Mouse (Mus musculus): ENCODE measurements around the gene Pcsk2. TPM values are rescaled to one million over a fixed set of nuclear protein-coding genes. Genes with fewer than 3 reads are reported as not detected.

Gene Pcsk2
- polyA plus RNA-seq, 1 experiment from 2014 or later, result 0.05 TPM

DNA sequence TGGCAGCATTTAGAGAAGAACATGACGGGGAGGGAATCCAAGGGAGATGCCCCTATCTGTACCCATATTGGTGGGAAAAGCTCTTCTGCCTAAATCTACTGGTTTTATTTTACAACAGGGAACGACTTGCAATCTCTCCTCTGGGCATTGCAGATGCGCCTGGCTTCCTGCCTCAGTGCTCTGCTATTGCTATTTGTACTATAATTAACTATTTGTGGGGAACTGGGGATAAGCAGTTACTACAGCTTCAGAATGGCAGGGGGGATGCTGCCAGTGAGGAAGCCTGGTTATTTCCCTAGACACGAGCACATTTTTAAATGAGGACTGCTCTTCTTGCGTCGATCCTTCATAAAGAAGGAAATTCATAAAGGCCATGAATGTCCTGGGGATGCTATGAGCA is 39.4 kb downstream of the Pcsk2 start:
- Histone ChIP-seq H3K27me3 (replicated peaks) (no peaks in the 10 kb centered on the region), H3K4me2 (no peak overlapping the region), H3K36me3 (no peaks in the 10 kb centered on the region), H3K9me3 (no peaks in the 10 kb centered on the region), H3K9ac (no peak overlapping the region), H3K4me3 (no peak overlapping the region), H3K27ac (replicated peaks) (no peak overlapping the region), H3K4me1 (no peaks in the 10 kb centered on the region)
- WGBS, result 71% methylated on average over 6 of the region's 6 CpGs
- ATAC-seq (ENCODE audit: extremely low read depth, insufficient number of reproducible peaks, low FRiP score, low TSS enrichment), result no peak

DNA sequence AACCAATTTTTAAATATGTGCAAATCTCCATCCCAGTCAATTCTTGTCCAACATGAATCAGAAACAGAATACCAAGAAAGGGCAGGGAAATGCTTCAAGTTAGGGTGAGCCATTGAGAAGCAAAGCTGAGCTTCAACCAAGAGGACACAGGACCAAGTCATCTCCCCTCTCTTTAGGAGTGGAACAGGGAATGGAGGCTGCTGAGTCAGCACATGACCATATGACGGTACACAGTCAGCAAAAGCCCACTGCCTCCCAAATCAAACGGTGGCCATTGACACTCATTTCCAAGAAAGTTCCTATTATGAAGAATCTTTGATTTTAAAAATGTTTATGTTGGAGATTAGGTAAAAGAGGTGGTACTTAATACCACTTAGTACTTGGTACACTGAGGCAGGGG is 44.4 kb downstream of the Pcsk2 start:
- WGBS, result 80% methylated on average over 2 of the region's 2 CpGs
- Histone ChIP-seq H3K27ac (replicated peaks) (no peak overlapping the region), H3K36me3 (no peaks in the 10 kb centered on the region), H3K4me1 (no peaks in the 10 kb centered on the region), H3K27me3 (replicated peaks) (no peaks in the 10 kb centered on the region), H3K9me3 (no peaks in the 10 kb centered on the region), H3K4me3 (no peak overlapping the region), H3K4me2 (no peak overlapping the region), H3K9ac (no peak overlapping the region)
- ATAC-seq (ENCODE audit: extremely low read depth, insufficient number of reproducible peaks, low FRiP score, low TSS enrichment), result no peak

DNA sequence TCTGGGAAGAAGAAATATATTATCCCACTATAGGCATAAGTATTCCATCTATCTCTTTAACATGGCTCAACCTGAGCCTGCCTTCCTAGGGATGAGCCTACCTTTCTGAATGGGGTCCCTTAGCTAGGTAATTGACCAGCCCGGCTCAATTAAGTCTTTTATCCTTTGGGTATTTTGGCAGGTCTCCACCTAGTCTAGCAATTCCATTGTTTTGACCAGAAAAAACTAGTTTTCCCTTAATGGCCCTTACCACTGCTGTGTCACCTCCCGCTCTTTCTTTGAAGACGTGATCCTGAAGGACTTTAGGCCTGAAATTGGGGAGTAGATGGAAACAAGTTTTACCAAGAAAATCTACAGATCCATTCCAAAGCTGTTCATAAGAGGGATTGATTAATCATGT is 57.1 kb downstream of the Pcsk2 start:
- Histone ChIP-seq H3K27ac (replicated peaks) (no peak overlapping the region), H3K9me3 (no peaks in the 10 kb centered on the region), H3K4me3 (no peak overlapping the region), H3K9ac (no peak overlapping the region), H3K36me3 (no peaks in the 10 kb centered on the region), H3K4me2 (no peak overlapping the region), H3K4me1 (no peaks in the 10 kb centered on the region), H3K27me3 (replicated peaks) (no peaks in the 10 kb centered on the region)
- ATAC-seq (ENCODE audit: extremely low read depth, insufficient number of reproducible peaks, low FRiP score, low TSS enrichment), result no peak
- 65% methylated on average over 3 of the region's 3 CpGs for WGBS

DNA sequence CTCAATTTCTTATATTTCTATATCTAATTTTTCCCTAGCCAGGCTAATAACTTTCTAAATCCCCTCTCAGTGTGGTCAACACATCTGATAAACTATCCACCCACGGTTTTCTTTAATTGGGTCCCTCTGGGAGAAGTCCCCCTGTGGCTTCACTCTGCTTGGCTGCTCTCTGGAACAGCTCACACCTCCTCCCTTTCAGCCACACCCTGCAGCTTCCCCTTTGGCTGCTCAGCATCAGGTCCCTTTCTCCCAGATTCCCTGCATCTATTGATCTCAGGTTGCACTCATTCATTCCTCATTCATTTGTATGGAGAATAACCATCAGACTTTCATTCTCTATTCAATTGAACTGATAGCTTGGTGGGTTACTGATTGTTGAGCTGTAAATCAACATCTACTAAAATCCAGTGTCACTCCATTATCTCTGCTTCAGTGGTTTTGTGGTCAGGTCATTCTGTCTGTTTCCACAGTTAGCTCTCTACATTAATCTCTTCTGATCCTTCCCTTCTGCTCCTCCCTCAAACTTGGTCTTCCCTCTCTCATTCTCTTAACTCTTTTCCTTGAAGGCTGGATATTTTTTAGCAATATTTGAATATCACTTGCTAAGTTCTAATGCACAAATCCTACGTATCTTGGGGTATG is 58.0 kb downstream of the Pcsk2 start:
- H3K27ac ChIP-seq (replicated peaks), result no peak overlapping the region
- no peak overlapping the region for H3K4me2 ChIP-seq
- no peaks in the 10 kb centered on the region for H3K36me3 ChIP-seq
- H3K9me3 ChIP-seq, result no peaks in the 10 kb centered on the region
- no peak for ATAC-seq (ENCODE audit: extremely low read depth, insufficient number of reproducible peaks, low FRiP score, low TSS enrichment)
- 41% methylated on average over 2 of the region's 2 CpGs for WGBS
- no peak overlapping the region for H3K9ac ChIP-seq
- no peaks in the 10 kb centered on the region for H3K4me1 ChIP-seq
- H3K4me3 ChIP-seq, result no peak overlapping the region
- H3K27me3 ChIP-seq (replicated peaks), result no peaks in the 10 kb centered on the region

DNA sequence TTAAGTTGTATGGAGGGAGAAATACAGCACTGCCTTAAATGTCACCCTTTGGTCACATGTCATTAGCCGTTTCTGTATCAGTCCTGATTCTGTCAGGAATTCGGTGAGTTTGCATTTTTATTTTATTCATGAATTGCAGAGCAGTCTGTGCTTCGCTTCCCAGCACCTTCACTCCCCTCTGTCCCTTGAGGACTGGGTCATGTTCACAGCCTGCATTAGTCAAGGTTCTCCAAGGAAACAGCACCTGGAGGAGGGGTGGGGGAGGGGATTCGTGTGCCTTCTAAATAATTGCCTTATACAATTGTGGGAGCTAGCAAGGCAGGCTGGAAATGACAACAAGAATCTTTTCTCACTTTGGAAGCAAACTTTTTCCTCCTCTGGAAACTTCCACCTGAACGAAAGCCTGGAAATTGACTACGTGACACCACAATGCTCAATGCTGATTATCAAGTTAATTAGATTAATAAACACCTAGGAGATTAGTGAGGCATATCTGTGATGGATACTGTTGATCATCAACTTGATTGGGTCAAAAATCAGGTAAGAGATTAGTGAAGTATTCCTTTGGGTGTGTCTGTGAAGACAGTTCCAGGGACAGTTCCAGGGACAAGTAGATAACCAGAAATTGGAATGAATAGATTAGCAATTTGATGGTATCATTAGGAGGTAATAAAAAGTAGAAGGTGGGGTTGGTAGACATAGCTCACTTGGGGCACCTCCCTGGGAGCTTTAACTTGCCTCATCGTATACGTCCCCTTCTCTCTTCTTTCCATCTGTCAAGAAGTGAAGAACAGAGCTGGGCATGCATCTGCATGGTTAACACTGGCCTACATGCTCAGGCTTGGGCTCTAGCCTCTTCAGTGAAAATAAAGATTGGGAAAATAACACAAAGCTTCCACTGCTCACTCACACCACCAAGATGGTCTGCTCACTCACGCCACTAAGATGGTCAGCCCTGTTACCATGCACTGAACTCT is 64.7 kb downstream of the Pcsk2 start:
- no peak overlapping the region for H3K27ac ChIP-seq (replicated peaks)
- H3K9me3 ChIP-seq, result no peaks in the 10 kb centered on the region
- no peaks in the 10 kb centered on the region for H3K4me1 ChIP-seq
- H3K9ac ChIP-seq, result no peak overlapping the region
- 59% methylated on average over 9 of the region's 9 CpGs for WGBS
- H3K4me2 ChIP-seq, result no peak overlapping the region
- no peak for ATAC-seq (ENCODE audit: extremely low read depth, insufficient number of reproducible peaks, low FRiP score, low TSS enrichment)
- no peaks in the 10 kb centered on the region for H3K27me3 ChIP-seq (replicated peaks)
- no peak overlapping the region for H3K4me3 ChIP-seq
- no peaks in the 10 kb centered on the region for H3K36me3 ChIP-seq

DNA sequence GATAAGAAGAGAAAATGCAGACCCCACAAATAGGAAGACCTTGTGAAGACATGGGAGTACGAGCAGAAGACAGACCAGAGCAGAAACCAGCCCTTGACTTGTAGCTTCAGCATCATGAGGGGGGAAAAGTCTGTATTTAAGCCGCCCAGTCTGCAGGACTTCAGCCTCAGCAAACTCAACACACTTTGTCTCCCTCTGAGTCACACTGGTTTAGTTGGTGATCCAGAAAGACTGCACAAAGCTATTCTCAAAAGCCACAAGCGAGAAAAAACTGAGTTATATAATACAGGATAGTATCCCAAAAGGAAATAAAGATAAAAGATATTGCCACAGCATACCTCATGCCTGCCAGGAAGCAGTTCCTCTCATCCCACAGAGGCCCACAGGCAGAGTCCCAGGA is 67.5 kb downstream of the Pcsk2 start:
- 63% methylated on average over 3 of the region's 3 CpGs for WGBS
- no peaks in the 10 kb centered on the region for H3K27me3 ChIP-seq (replicated peaks)
- H3K9me3 ChIP-seq, result no peaks in the 10 kb centered on the region
- no peak for ATAC-seq (ENCODE audit: extremely low read depth, insufficient number of reproducible peaks, low FRiP score, low TSS enrichment)
- H3K9ac ChIP-seq, result no peak overlapping the region
- no peak overlapping the region for H3K4me2 ChIP-seq
- no peaks in the 10 kb centered on the region for H3K4me1 ChIP-seq
- H3K4me3 ChIP-seq, result no peak overlapping the region
- no peaks in the 10 kb centered on the region for H3K36me3 ChIP-seq
- no peak overlapping the region for H3K27ac ChIP-seq (replicated peaks)

DNA sequence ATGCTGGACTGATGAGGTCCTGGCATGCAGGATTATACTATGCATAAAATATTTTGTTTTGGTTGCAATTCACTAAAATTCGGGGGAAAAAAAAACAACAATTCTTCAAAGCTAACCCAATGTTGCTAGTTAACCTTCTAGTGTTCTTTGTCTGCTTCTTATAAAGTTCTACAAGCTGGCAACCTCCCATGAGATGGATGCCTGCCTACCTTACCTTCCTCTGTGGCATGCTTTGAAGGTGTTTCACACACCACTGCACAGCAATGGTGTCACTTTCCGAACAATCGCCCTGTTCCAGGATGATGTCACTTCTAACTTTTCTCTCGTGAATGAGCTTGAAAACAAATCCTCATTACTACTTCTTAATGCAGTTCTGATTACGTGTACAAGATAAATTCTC is 68.8 kb downstream of the Pcsk2 start:
- H3K4me1 ChIP-seq, result no peaks in the 10 kb centered on the region
- no peak for ATAC-seq (ENCODE audit: extremely low read depth, insufficient number of reproducible peaks, low FRiP score, low TSS enrichment)
- H3K9ac ChIP-seq, result no peak overlapping the region
- H3K4me2 ChIP-seq, result no peak overlapping the region
- no peaks in the 10 kb centered on the region for H3K9me3 ChIP-seq
- H3K4me3 ChIP-seq, result no peak overlapping the region
- no peaks in the 10 kb centered on the region for H3K36me3 ChIP-seq
- H3K27me3 ChIP-seq (replicated peaks), result no peaks in the 10 kb centered on the region
- 58% methylated on average over 5 of the region's 5 CpGs for WGBS
- no peak overlapping the region for H3K27ac ChIP-seq (replicated peaks)

DNA sequence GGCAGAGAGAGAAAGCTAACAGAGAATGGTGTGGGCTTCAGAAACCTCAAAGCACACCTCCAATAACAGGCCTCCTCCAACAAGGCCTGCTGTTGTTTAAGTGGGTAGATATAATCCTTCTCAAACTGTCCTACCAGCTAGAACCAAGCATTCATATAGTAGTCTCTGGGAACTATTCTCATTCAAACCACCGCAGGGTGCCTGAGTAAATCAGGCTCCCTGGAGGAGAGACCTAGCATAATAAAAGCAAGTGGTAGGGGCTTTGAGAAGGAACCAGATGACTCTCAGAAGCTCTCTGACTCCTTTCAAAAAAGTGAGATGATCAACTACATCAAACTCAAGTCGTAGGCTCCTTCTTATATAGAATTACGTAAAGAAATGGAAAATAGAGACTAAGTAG is 75.0 kb downstream of the Pcsk2 start:
- ATAC-seq (ENCODE audit: extremely low read depth, insufficient number of reproducible peaks, low FRiP score, low TSS enrichment), result no peak
- Histone ChIP-seq H3K27ac (replicated peaks) (no peak overlapping the region), H3K4me3 (no peak overlapping the region), H3K4me2 (no peak overlapping the region), H3K4me1 (no peaks in the 10 kb centered on the region), H3K27me3 (replicated peaks) (no peaks in the 10 kb centered on the region), H3K36me3 (no peaks in the 10 kb centered on the region), H3K9ac (no peak overlapping the region), H3K9me3 (no peaks in the 10 kb centered on the region)
- WGBS, result 44% methylated on average over 3 of the region's 3 CpGs

DNA sequence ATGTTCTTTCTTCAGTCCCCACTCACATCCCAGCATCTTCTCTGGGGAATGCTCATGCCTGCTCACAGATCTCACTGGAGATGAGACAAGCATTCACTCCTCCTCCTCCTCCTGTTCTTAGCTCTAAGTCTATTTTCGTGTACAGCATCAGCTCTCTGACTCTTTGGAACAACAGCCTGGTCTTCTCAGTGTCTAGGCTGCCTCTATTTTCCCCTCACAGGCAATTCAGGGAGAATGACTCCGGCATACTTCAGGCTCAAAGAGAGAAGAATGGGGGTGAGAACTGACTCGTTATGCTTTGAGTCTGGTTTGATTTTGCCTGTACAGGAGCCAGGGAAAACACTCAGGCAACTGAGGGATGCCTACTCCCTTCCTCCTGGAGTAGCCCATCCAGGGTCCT is 78.0 kb downstream of the Pcsk2 start:
- 51% methylated on average over 3 of the region's 3 CpGs for WGBS
- Histone ChIP-seq H3K36me3 (no peaks in the 10 kb centered on the region), H3K4me1 (no peaks in the 10 kb centered on the region), H3K27ac (replicated peaks) (no peak overlapping the region), H3K4me2 (no peak overlapping the region), H3K9ac (no peak overlapping the region), H3K9me3 (no peaks in the 10 kb centered on the region), H3K4me3 (no peak overlapping the region), H3K27me3 (replicated peaks) (no peaks in the 10 kb centered on the region)
- no peak for ATAC-seq (ENCODE audit: extremely low read depth, insufficient number of reproducible peaks, low FRiP score, low TSS enrichment)

DNA sequence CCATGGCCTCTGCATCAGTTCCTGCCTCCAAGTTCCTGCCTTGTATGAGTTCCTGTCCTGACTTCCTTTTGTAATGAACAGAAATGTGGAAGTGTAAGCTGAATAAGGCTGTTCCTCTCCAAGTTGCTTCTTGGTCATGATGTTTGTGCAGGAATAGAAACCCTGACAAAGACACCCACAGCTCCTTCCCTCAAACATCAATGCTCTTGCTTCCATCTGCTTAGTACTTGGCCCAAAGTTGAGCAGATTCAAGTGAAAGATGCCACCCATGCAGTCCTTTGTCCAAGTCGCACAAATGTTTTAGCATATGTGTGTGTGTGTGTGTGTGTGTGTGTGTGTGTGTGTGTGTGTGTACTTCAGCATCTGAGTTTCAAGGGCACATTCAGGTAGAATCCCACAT is 97.3 kb downstream of the Pcsk2 start:
- Histone ChIP-seq H3K27me3 (replicated peaks) (no peaks in the 10 kb centered on the region), H3K4me3 (no peak overlapping the region), H3K4me1 (no peaks in the 10 kb centered on the region), H3K36me3 (no peaks in the 10 kb centered on the region), H3K4me2 (no peak overlapping the region), H3K9ac (no peak overlapping the region), H3K9me3 (no peaks in the 10 kb centered on the region), H3K27ac (replicated peaks) (no peak overlapping the region)
- WGBS, result 75% methylated on average over 1 of the region's 1 CpGs
- no peak for ATAC-seq (ENCODE audit: extremely low read depth, insufficient number of reproducible peaks, low FRiP score, low TSS enrichment)

DNA sequence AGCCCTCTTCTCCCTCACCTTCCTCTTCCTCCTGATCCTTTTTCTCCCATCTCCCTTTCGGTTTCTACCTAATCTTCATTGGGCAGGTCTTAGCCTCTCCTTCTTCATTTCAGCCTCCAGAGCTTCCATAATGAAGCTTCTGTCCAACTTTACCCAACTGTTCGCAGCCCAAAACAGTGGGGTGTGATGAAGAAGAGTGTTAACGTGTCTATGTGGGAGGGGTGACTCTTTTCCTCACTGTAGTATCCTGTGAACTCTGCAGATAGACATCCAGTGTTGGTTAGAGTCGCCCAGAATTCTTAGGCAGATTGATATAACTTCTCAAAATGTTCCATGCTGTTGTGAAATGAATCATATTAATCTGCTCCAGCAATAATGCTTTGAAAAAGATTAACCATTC is 98.4 kb downstream of the Pcsk2 start:
- Histone ChIP-seq H3K4me2 (no peak overlapping the region), H3K27me3 (replicated peaks) (no peaks in the 10 kb centered on the region), H3K9me3 (no peaks in the 10 kb centered on the region), H3K27ac (replicated peaks) (no peak overlapping the region), H3K9ac (no peak overlapping the region), H3K4me3 (no peak overlapping the region), H3K4me1 (no peaks in the 10 kb centered on the region), H3K36me3 (no peaks in the 10 kb centered on the region)
- ATAC-seq (ENCODE audit: extremely low read depth, insufficient number of reproducible peaks, low FRiP score, low TSS enrichment), result no peak
- WGBS, result 60% methylated on average over 4 of the region's 4 CpGs

DNA sequence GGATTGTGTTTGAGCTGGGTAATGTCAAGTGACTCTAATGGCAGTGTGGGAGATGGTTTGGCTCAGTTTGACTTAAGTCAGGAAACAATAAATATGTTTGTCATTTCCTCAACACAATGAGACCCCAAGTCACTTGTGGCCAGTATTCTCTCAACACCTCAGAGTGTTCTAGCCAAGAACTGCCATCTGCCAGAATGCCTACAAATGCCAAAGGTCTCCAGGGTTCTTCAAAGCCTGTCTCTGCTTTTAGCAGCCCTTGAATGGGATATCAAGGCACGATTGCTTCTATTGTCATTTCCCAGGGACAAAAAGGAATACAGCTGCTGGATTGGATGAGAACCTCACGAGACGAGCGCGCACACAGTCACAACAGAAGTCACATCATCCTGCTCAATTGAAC is 100.0 kb downstream of the Pcsk2 start:
- H3K4me2 ChIP-seq, result no peak overlapping the region
- H3K4me1 ChIP-seq, result no peaks in the 10 kb centered on the region
- no peaks in the 10 kb centered on the region for H3K36me3 ChIP-seq
- no peak overlapping the region for H3K9ac ChIP-seq
- no peak overlapping the region for H3K4me3 ChIP-seq
- H3K9me3 ChIP-seq, result no peaks in the 10 kb centered on the region
- no peak for ATAC-seq (ENCODE audit: extremely low read depth, insufficient number of reproducible peaks, low FRiP score, low TSS enrichment)
- WGBS, result 79% methylated on average over 5 of the region's 5 CpGs
- no peak overlapping the region for H3K27ac ChIP-seq (replicated peaks)
- H3K27me3 ChIP-seq (replicated peaks), result no peaks in the 10 kb centered on the region

Measured in heart, embryonic 13.5 days (tissue).